Mouse (Mus musculus) cerebellum, postnatal 36 days (tissue): ENCODE measurements around the gene Olfr1335.

ENCODE experiments used
- DNase-seq, 2 experiments: peaks; one replicate each; pipeline ENCODE4 v3.0.0; 2021 to 2022; ENCODE audit warnings: mixed read lengths in 2 of 2

Gene Olfr1335

DNA sequence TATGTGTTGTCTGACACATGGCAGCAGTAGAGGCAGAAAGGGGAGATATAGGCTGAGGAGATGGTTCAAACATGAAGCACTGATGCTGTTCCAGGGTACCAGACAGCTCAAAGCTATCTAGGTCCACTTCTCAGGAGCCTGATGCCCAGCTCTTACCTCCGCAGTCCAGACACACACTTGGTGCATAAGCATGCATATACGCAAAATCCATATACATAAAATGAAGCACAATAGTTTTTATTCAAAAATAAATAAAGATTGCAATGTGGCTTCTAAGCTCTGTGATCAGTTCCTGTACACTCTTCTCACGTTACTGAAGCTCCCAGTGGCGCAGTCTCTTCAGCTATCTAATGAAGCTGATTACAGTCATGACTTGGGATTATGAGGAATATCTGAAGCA is at the start of gene Olfr1335:
Gene Olfr1335 (minus strand): TSS at position 101 of the 400 bp plus-strand sequence.
- DNase-seq = no peak

DNA sequence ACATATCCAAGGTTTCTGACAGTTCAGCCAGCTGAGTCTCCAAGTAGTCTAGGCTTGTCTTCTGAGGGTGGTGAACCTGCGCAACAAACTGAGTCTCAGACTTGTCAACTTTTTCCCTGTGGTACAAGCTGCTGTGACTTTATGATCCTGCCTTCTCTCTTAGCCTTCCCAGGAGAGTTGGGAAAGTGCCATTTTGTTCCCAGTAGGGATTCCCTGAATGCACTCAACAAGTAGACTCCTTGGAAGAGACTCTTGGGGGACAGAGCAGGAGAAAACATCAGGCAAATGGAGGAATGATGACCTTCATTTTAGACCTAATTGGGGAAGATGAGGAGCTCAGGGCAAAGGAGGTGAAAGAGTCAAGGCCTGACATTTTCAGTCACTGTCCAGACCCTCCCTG is 26.4 kb upstream of the Olfr1335 start, which contains the start of gene Olfr1333:
Gene Olfr1333 (minus strand): TSS at position 101 of the 400 bp plus-strand sequence.
- DNase-seq = no peak

DNA sequence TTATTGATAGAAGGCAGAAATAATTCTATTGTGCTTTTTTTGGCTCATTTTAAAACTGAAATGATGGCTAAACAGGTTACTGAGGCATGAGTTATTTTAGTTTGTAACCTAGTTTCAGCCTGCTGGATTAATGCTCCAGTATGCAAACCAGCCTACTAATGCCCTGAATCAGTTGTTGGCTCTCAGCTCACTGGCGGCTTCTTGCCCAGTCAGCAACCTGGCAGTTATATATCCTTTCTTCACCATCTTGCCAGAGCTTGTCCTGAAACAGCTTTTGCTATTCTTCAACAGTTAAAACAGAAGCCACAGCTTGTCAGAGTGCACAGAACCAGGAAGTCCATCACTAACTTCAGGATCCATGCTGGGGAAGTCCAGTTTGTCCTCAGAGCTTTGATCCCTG is 9.2 kb upstream of the Olfr1335 start:
- peak; percentile 14 to 22 for DNase-seq

DNA sequence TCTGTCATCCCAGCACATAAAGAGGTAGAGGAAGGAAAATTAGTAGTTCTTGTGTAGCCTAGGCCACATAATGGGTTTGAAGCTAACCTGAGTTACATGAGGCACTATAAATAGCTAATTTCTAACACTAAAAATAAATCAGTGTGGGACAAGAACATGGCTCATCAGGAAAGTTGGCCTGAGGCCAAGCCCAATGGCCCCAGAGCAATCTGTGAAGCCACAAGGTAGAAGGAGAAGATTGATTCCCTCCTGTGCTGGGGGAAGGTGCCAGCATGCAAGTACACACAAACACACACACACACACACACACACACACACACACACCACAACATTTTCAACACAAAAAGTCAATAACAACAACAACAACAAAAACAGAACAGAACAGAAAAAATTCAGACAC is 16.9 kb downstream of the Olfr1335 start:
- DNase-seq = peak; percentile 8

DNA sequence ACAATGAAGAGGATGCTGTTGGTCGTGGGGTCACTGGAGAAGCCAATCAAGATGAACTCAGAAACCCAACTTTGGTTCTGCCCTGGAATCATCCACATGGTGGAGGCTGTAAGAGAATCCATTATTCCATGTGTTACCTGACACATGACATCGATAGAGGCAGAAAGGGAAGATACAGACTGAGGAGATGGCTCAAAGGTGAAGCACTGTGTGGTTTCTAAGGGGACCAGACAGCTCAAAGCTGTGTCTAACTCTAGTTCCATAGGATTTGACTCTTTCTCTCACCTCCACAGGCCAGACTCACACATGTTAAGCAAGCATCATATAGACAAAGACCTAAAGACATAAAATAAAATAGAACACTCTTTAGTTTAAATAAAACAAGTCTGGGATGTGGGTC is 27.3 kb downstream of the Olfr1335 start, which contains the start of gene Olfr1337:
Gene Olfr1337 (minus strand): TSS at position 101 of the 400 bp plus-strand sequence.
- no peak for DNase-seq
